Mouse (Mus musculus) MEL (cell line): ENCODE data around the gene Cmya5. TPM values are rescaled to one million over a fixed set of nuclear protein-coding genes. Genes with fewer than 3 reads are reported as not detected.

Experiments
- DNase-seq: peaks from one replicate; pipeline ENCODE4 v3.0.0; 2011; ENCODE audit warnings: low read depth, low spot score
- H3K27ac ChIP-seq: 2 replicates; pipeline ENCODE4 v1.5.1; 2012; ENCODE audit warnings: low read depth, mild to moderate bottlenecking, control low read depth, low read length, moderate library complexity; ENCODE audit not compliant: control insufficient read depth
- H3K27me3 ChIP-seq, 2 experiments: fragments of 150-350 bp in 1 of 2; sonication (generic) in 1 of 2; 2 replicates each; pipeline ENCODE4 v1.6.1; 2012; ENCODE audit warnings: low read length in 2 of 2, mild to moderate bottlenecking in 2 of 2, improper control_type of control experiment in 1 of 2, moderate library complexity in 1 of 2; ENCODE audit not compliant: insufficient read depth in 2 of 2, control insufficient read depth in 1 of 2
- H3K36me3 ChIP-seq, 2 experiments: 2 replicates each; pipeline ENCODE4 v1.6.1; 2012 to 2014; ENCODE audit warnings: low read length in 2 of 2, improper control_type of control experiment in 1 of 2, inconsistent platforms in 1 of 2, mild to moderate bottlenecking in 1 of 2; ENCODE audit not compliant: insufficient read depth in 2 of 2, control insufficient read depth in 1 of 2
- H3K4me1 ChIP-seq, 2 experiments: fragments of 150-350 bp in 1 of 2; sonication (generic) in 1 of 2; 2 replicates each; pipeline ENCODE4 v1.6.1; 2012; ENCODE audit warnings: low read length in 2 of 2, improper control_type of control experiment in 1 of 2, mild to moderate bottlenecking in 1 of 2; ENCODE audit not compliant: insufficient read depth in 2 of 2, control insufficient read depth in 1 of 2
- H3K4me3 ChIP-seq, 2 experiments: fragments of 150-350 bp in 1 of 2; sonication (generic) in 1 of 2; 2 replicates each; pipeline ENCODE4 v1.5.1; 2012; ENCODE audit warnings: low read depth in 2 of 2, low read length in 2 of 2, mild to moderate bottlenecking in 2 of 2, moderate library complexity in 2 of 2, control low read depth in 1 of 2, improper control_type of control experiment in 1 of 2; ENCODE audit not compliant: control insufficient read depth in 1 of 2, insufficient read depth in 1 of 2
- H3K79me2 ChIP-seq: 2 replicates; pipeline ENCODE4 v1.6.1; 2012; ENCODE audit warnings: mild to moderate bottlenecking, low read length, moderate library complexity; ENCODE audit not compliant: control insufficient read depth, poor library complexity, insufficient read depth
- H3K9ac ChIP-seq: 2 replicates; pipeline ENCODE4 v1.6.1; 2012; ENCODE audit warnings: low read depth, mild to moderate bottlenecking, control low read depth, low read length, moderate library complexity; ENCODE audit not compliant: control insufficient read depth, poor library complexity, severe bottlenecking
- H3K9me3 ChIP-seq: fragments of 150-350 bp; sonication (generic); replicated peaks from 2 replicates; pipeline ENCODE4 v1.6.1; 2012; ENCODE audit warnings: mild to moderate bottlenecking, low read length, improper control_type of control experiment, moderate library complexity; ENCODE audit not compliant: insufficient read depth
- CHD1 ChIP-seq: IDR thresholded peaks from 2 replicates; pipeline ENCODE4 v1.6.1; 2012; ENCODE audit warnings: low read depth, mild to moderate bottlenecking, inconsistent platforms, low read length, improper control_type of control experiment
- CHD2 ChIP-seq: IDR thresholded peaks from 2 replicates; pipeline ENCODE4 v1.6.1; 2011; ENCODE audit warnings: low read length, improper control_type of control experiment
- CTCF ChIP-seq, 3 experiments: IDR thresholded peaks in 2 of 3; conservative IDR thresholded peaks in 1 of 3; 2 replicates each; pipeline ENCODE4 v1.5.1; 2011 to 2012; ENCODE audit warnings: low read length in 3 of 3, low read depth in 2 of 3, mild to moderate bottlenecking in 2 of 3, improper control_type of control experiment in 1 of 3, inconsistent platforms in 1 of 3, mixed read lengths in 1 of 3, moderate library complexity in 1 of 3; ENCODE audit not compliant: control insufficient read depth in 1 of 3, insufficient read depth in 1 of 3, poor library complexity in 1 of 3, severe bottlenecking in 1 of 3
- E2F4 ChIP-seq: IDR thresholded peaks from 2 replicates; pipeline ENCODE4 v1.6.1; 2011; ENCODE audit warnings: low read depth, low read length, improper control_type of control experiment, borderline replicate concordance
- GATA1 ChIP-seq: IDR thresholded peaks from 2 replicates; pipeline ENCODE4 v1.6.1; 2011; ENCODE audit warnings: low read depth, low read length, improper control_type of control experiment
- HCFC1 ChIP-seq: IDR thresholded peaks from 2 replicates; pipeline ENCODE4 v1.6.1; 2012; ENCODE audit warnings: low read depth, mild to moderate bottlenecking, inconsistent platforms, low read length, improper control_type of control experiment, moderate library complexity
- JUND ChIP-seq: IDR thresholded peaks from 2 replicates; pipeline ENCODE4 v1.6.1; 2011; ENCODE audit warnings: low read depth, mild to moderate bottlenecking, improper control_type of control experiment, low read length
- MAZ ChIP-seq: IDR thresholded peaks from 2 replicates; pipeline ENCODE4 v1.6.1; 2012; ENCODE audit warnings: low read depth, mild to moderate bottlenecking, inconsistent platforms, low read length, improper control_type of control experiment
- MXI1 ChIP-seq: IDR thresholded peaks from 2 replicates; pipeline ENCODE4 v1.6.1; 2011; ENCODE audit warnings: mild to moderate bottlenecking, low read depth, low read length, improper control_type of control experiment
- MYC ChIP-seq: IDR thresholded peaks from 2 replicates; pipeline ENCODE4 v1.6.1; 2011; ENCODE audit warnings: low read depth, mild to moderate bottlenecking, low read length, improper control_type of control experiment, moderate library complexity
- NELFE ChIP-seq: IDR thresholded peaks from 2 replicates; pipeline ENCODE4 v1.6.1; 2011; ENCODE audit warnings: low read depth, low read length, improper control_type of control experiment
- NRF1 ChIP-seq: IDR thresholded peaks from 2 replicates; pipeline ENCODE4 v1.6.1; 2014; ENCODE audit warnings: low read depth, mild to moderate bottlenecking, inconsistent platforms, low read length, improper control_type of control experiment, moderate library complexity; ENCODE audit not compliant: poor library complexity, insufficient read depth, severe bottlenecking
- POLR2AphosphoS5 ChIP-seq: IDR thresholded peaks from 2 replicates; pipeline ENCODE4 v1.6.1; 2012; ENCODE audit warnings: low read depth, borderline replicate concordance, mild to moderate bottlenecking, inconsistent platforms, low read length, moderate library complexity, mixed read lengths
- RAD21 ChIP-seq: IDR thresholded peaks from 2 replicates; pipeline ENCODE4 v1.6.1; 2011; ENCODE audit warnings: mild to moderate bottlenecking, low read depth, low read length, improper control_type of control experiment
- RCOR1 ChIP-seq: IDR thresholded peaks from 2 replicates; pipeline ENCODE4 v1.6.1; 2012; ENCODE audit warnings: low read depth, mild to moderate bottlenecking, inconsistent platforms, low read length, improper control_type of control experiment
- SIN3A ChIP-seq: IDR thresholded peaks from 2 replicates; pipeline ENCODE4 v1.6.1; 2012; ENCODE audit warnings: low read length, improper control_type of control experiment, inconsistent platforms
- SMC3 ChIP-seq: IDR thresholded peaks from 2 replicates; pipeline ENCODE4 v1.6.1; 2011; ENCODE audit warnings: low read depth, low read length, improper control_type of control experiment
- TAL1 ChIP-seq: IDR thresholded peaks from 2 replicates; pipeline ENCODE4 v1.6.1; 2012; ENCODE audit warnings: mild to moderate bottlenecking, inconsistent platforms, low read length, moderate library complexity, mixed read lengths
- TCF12 ChIP-seq: IDR thresholded peaks from 2 replicates; pipeline ENCODE4 v1.6.1; 2014; ENCODE audit warnings: low read depth, mild to moderate bottlenecking, inconsistent platforms, low read length, improper control_type of control experiment, moderate library complexity
- UBTF ChIP-seq: IDR thresholded peaks from 2 replicates; pipeline ENCODE4 v1.6.1; 2012; ENCODE audit warnings: low read depth, mild to moderate bottlenecking, inconsistent platforms, low read length, improper control_type of control experiment, moderate library complexity, borderline replicate concordance; ENCODE audit not compliant: insufficient read depth
- ZKSCAN1 ChIP-seq: IDR thresholded peaks from 2 replicates; pipeline ENCODE4 v1.6.1; 2012; ENCODE audit warnings: low read depth, mild to moderate bottlenecking, inconsistent platforms, low read length, improper control_type of control experiment, moderate library complexity
- ZMIZ1 ChIP-seq: IDR thresholded peaks from 2 replicates; pipeline ENCODE4 v1.6.1; 2012; ENCODE audit warnings: low read depth, mild to moderate bottlenecking, inconsistent platforms, low read length, improper control_type of control experiment, moderate library complexity
- ZNF384 ChIP-seq: IDR thresholded peaks from 2 replicates; pipeline ENCODE4 v1.6.1; 2012; ENCODE audit warnings: low read depth, mild to moderate bottlenecking, inconsistent platforms, low read length, improper control_type of control experiment
- polyA plus RNA-seq, 2 experiments: library from polyadenylated mRNA; stranded (reverse) in 1 of 2; unstranded in 1 of 2; fragments of >175 nt in 1 of 2; fragments of >200 nt in 1 of 2; gene quantifications; 2 replicates each; pipeline versions ENCODE4 v1.2.1 to v1.2.4; 2012; ENCODE audit warnings: low replicate concordance in 2 of 2, low read depth in 1 of 2; ENCODE audit not compliant: insufficient read length in 2 of 2, insufficient read depth in 1 of 2, missing spikeins in 1 of 2
- total RNA-seq: library from RNA; depleted of rRNA; stranded (reverse); fragments of 300-350 nt; gene quantifications from 2 replicates; pipeline ENCODE4 v1.2.3, GENCODE M21; 2012

The Cmya5 gene
- total and polyA plus RNA-seq, 3 experiments: under 0.01 TPM; not detected in 2

- H3K4me1 ChIP-seq: no peaks in the 10 kb centered on the region
- no peaks in the 10 kb centered on the region for H3K36me3 ChIP-seq
- no peaks in the 10 kb centered on the region for H3K79me2 ChIP-seq
- no peak for DNase-seq
- H3K27me3 ChIP-seq: no peaks in the 10 kb centered on the region
- H3K9ac ChIP-seq: no peak overlapping the region
- H3K4me3 ChIP-seq: no peak overlapping the region
- no peak overlapping the region for H3K27ac ChIP-seq
- TF ChIP-seq JUND (no peak), ZNF384 (no peak), ZMIZ1 (no peak), MYC (no peak), TCF12 (no peak), NELFE (no peak), MAZ (no peak), NRF1 (no peak), MXI1 (no peak), UBTF (no peak), ZKSCAN1 (no peak), CTCF (IDR thresholded peaks at IDR 0.05 in 2 of 3, conservative IDR thresholded peaks at IDR 0.05 in 1 of 3; ENCODE audit: control insufficient read depth in 1 of 3, insufficient read depth in 1 of 3, low read depth in 2 of 3, low read length in 3 of 3, poor library complexity in 1 of 3, severe bottlenecking in 1 of 3) (no peak), SMC3 (no peak), RCOR1 (no peak), CHD1 (no peak), RAD21 (no peak)
- H3K9me3 ChIP-seq: no peaks in the 10 kb centered on the region
Observed at GRCm38 (mm10) chr13:93117241-93117640, 27.3 kb downstream of the Cmya5 start.

DNA sequence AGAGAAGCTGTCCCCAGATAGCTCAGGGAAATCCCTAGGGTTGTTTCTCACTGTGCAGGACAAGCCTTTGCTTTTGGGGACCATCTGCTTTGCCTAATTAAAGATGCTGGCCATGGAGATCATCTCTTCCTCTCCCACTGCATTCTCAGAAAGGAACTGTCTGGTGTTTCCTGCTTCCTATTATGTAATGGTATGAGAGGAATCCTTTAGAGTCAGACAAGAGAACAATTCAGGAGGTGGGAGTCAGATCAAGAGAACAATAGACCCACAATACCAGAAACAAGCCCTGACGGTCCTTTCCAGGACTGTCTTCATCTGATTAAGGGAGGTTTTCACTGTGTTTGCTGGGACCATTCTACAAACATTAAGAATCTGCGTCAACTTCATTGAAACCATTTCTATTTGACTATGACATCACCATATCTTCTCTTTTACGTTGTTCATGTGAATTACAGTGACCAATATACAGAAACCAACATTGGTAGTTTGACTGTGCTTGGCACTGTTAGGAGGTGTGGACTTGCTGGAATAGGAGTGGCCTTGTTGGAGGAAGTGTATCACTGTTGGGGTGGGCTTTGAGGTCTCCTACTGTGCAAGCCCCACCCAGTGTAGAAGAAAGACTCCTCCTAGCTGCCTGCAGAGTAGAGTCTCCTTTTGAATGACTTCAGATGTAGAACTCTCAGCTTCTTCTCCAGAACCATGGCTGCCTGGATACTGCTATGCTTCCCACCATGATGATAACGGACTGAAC lies 42.0 kb downstream of the Cmya5 start:
- no peaks in the 10 kb centered on the region for H3K36me3 ChIP-seq
- no peak overlapping the region for H3K4me3 ChIP-seq
- no peak for DNase-seq
- TF ChIP-seq CHD2 (no peak), E2F4 (no peak), POLR2AphosphoS5 (no peak), RAD21 (no peak), ZKSCAN1 (no peak), TCF12 (no peak), TAL1 (no peak), NRF1 (no peak), SIN3A (no peak), GATA1 (no peak), HCFC1 (no peak), MAZ (no peak), JUND (no peak), CTCF (IDR thresholded peaks at IDR 0.05 in 2 of 3, conservative IDR thresholded peaks at IDR 0.05 in 1 of 3; ENCODE audit: control insufficient read depth in 1 of 3, insufficient read depth in 1 of 3, low read depth in 2 of 3, low read length in 3 of 3, poor library complexity in 1 of 3, severe bottlenecking in 1 of 3) (no peak)
- no peak overlapping the region for H3K9ac ChIP-seq
- no peaks in the 10 kb centered on the region for H3K79me2 ChIP-seq
- H3K4me1 ChIP-seq: no peaks in the 10 kb centered on the region
- H3K27ac ChIP-seq: no peak overlapping the region
- H3K9me3 ChIP-seq: no peaks in the 10 kb centered on the region
- H3K27me3 ChIP-seq: no peaks in the 10 kb centered on the region
